Mouse (Mus musculus): Measurements from ENCODE around the gene Gm37240. TPM values are rescaled to one million over a fixed set of nuclear protein-coding genes. Genes with fewer than 3 reads are reported as not detected.

Gene Gm37240
- polyA plus RNA-seq, 1 experiment from 2014 or later, result 0.48 TPM

DNA sequence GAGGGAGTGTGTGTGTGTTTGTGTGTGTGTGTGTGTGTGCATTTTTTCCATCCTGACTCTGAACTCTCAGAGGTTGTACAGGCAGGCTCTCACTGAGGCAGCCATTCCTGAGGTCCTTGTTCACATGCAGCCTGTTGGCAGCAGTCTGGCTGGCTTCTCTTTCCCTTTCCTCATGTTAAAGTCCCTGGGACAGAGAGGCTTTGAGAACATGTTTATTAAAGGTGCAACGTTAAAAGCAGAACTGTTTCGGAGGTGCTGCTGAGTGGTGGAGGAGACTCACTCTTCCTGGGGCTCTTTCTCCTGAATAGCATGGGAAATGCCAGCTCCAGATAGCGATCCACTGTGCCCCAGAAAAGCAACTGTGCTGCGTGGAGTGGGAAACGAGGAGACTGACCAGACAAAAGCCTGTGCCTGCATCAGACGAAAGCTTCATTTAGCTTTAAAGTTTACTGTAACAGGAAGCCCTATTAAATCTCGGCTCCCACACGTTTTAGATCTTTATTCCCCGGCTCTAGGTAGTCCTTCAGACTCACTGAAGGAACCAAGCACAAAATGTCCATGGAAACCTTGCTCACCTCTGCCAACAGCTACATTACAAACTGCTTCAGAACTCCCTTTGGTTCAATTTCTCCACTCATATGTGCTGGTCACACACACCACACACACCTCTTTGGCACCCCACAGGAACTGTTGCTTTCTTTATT lies 45.0 kb downstream of the Gm37240 start:
- Histone ChIP-seq H3K4me1 (0 out of 2 replicates have a peak, but pooled peaks cover 13% of the 10 kb centered on the region), H3K4me3 (no peak overlapping the region), H3K9ac (no peak overlapping the region), H3K4me2 (no peak overlapping the region), H3K36me3 (ENCODE audit: poor library complexity, severe bottlenecking) (no peaks in the 10 kb centered on the region), H3K27me3 (no peaks in the 10 kb centered on the region), H3K27ac (no peak overlapping the region), H3K9me3 (replicated peaks) (no peaks in the 10 kb centered on the region)
- 48% methylated on average over 9 of the region's 9 CpGs for WGBS
- ATAC-seq, result no peak

DNA sequence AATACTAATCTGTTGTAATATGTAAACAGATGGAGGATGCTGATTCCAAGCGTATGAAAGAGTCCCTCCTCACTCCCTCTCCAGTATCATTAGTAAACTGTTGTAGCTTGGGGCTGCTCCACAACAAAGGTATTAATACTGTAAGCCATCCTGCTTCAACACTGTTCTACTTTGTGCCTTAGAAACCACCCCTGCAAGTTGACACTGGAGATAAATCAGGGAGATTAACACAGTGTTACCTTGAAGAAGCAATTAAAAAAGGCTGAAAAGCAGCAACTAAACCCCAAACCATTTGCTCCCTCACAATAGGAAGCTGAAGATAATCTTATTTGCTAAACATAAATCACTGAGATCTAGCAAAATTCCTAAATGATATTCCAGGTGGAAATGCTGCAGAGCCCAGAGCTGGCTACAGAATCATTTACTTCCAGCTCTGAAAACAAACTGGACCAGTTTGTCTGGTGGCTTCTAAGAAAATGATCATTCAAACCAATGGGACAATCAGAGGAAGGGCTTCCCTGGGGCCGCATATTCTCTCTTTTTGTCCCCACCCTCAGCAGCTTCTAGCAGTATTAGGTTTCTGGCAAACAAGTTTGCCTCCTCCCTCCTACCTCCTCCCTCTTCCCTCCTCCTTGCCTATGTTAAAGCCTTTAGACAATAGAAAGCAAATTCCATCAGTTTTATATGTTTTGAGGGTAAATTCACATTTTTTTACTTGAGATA lies 45.7 kb downstream of the Gm37240 start:
- H3K9ac ChIP-seq, result no peak overlapping the region
- no peak for ATAC-seq
- H3K9me3 ChIP-seq (replicated peaks), result no peaks in the 10 kb centered on the region
- H3K4me3 ChIP-seq, result no peak overlapping the region
- H3K27ac ChIP-seq, result no peak overlapping the region
- H3K4me2 ChIP-seq, result no peak overlapping the region
- H3K4me1 ChIP-seq, result 0 out of 2 replicates have a peak, but pooled peaks cover 13% of the 10 kb centered on the region
- H3K27me3 ChIP-seq, result no peaks in the 10 kb centered on the region
- WGBS, result 19% methylated on average over 2 of the region's 2 CpGs
- H3K36me3 ChIP-seq (ENCODE audit: poor library complexity, severe bottlenecking), result no peaks in the 10 kb centered on the region

DNA sequence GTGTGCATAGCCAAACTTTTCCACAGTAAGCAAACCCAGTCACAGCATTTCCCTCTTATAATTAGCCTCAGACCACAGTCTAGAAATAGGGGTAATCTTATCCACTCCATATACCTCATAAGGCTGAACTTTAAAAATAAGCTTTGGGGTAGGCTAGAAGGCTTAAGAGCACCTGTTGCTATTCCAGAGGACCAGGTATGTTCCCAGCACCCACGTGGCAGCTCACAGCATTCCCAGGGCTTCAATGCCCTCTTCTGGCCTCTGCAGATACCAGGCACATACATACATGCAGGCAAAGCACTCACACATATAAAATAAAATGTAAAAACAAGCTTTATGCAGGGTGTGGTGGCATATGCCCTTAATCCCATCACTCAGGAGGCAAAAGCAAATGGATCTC lies 53.7 kb downstream of the Gm37240 start:
- H3K36me3 ChIP-seq (ENCODE audit: poor library complexity, severe bottlenecking), result no peaks in the 10 kb centered on the region
- no peaks in the 10 kb centered on the region for H3K4me1 ChIP-seq
- WGBS, result 76% methylated on average over 1 of the region's 1 CpGs
- no peaks in the 10 kb centered on the region for H3K9me3 ChIP-seq (replicated peaks)
- no peak overlapping the region for H3K27ac ChIP-seq
- H3K4me2 ChIP-seq, result no peak overlapping the region
- no peaks in the 10 kb centered on the region for H3K27me3 ChIP-seq
- H3K4me3 ChIP-seq, result no peak overlapping the region
- ATAC-seq, result no peak
- no peak overlapping the region for H3K9ac ChIP-seq

DNA sequence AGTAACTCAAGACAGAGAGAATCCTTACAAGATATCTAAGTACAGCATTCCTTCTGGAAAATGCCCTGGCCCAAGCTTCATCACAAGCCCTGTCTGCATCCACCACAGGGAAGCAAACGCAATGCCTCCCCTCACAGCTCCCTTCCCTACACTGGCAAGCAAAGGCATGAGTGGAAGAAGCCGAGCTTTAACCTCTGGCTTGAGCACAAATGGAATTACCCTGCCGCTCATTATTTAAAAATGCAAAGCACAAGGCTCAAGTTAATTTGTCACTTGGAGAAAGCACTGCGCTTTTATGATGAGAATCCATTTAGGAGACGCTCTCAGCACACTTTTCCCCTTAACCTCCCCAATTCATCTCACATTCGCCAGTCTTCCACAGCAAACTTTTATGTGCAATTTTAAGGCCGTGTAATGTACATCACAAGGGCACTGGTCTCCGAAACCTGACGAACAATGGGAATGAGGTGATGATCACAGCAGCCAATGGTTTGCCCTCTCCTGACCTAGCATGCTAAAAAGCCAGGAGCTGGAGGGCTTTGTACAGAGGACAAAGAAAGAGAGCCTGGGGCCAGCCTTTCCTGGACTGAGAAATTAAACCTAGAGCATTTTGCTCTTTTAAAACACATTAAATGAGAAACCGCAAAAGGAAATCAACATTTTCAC lies 54.7 kb downstream of the Gm37240 start:
- H3K4me3 ChIP-seq, result no peak overlapping the region
- no peaks in the 10 kb centered on the region for H3K36me3 ChIP-seq (ENCODE audit: poor library complexity, severe bottlenecking)
- H3K27me3 ChIP-seq, result no peaks in the 10 kb centered on the region
- 53% methylated on average over 10 of the region's 10 CpGs for WGBS
- H3K4me2 ChIP-seq, result no peak overlapping the region
- no peak overlapping the region for H3K9ac ChIP-seq
- no peaks in the 10 kb centered on the region for H3K9me3 ChIP-seq (replicated peaks)
- no peak overlapping the region for H3K27ac ChIP-seq
- ATAC-seq, result no peak
- peaks cover 5% of the 10 kb centered on the region; the same call in 1 of the 2 replicates for H3K4me1 ChIP-seq

DNA sequence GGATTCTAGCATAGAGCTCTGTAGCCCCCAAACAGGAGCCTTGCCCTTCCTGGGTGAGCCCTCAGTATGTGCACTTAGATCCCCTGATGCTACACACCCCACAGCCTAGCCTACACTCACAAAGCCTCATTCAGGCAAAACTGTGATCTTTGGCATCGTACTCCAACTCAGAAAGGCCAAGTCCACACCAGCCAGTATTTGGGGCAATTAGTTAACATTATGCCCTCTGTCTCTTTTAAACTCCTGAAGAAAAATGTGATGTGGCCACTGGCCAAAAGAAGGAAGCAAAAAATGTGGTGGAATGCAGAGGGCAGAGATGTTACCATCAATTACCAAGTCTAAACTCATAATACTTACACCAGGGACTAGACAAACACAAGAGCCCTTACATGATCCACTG lies 55.5 kb downstream of the Gm37240 start:
- Histone ChIP-seq H3K9me3 (replicated peaks) (no peaks in the 10 kb centered on the region), H3K36me3 (ENCODE audit: poor library complexity, severe bottlenecking) (no peaks in the 10 kb centered on the region), H3K4me3 (no peak overlapping the region), H3K9ac (no peak overlapping the region), H3K27ac (no peak overlapping the region), H3K27me3 (no peaks in the 10 kb centered on the region), H3K4me1 (peaks cover 5% of the 10 kb centered on the region; the same call in 1 of the 2 replicates), H3K4me2 (no peak overlapping the region)
- ATAC-seq, result no peak
- WGBS, result 90% methylated on average over 1 of the region's 1 CpGs

DNA sequence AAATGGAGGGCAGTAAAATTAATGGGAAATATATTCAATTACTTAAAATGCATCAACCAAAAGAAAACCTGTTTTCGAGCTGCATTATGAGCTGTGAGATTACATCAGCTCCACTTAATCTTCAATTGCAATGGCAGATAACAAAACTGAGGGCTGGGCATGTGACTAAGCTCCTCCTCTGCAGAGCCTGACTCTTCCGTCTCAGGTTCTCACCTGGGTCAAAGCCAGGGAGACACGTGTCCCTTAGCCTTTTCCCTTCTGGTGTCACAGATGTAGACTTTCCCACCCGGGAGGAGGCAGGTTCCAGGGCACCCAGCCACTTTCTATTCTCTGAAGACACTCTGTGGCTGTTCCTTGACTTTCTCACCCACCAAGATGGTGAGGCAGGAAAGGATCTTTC lies 58.3 kb downstream of the Gm37240 start:
- Histone ChIP-seq H3K9me3 (replicated peaks) (no peaks in the 10 kb centered on the region), H3K4me3 (no peak overlapping the region), H3K4me1 (peaks cover 5% of the 10 kb centered on the region; the same call in 1 of the 2 replicates), H3K27ac (no peak overlapping the region), H3K27me3 (no peaks in the 10 kb centered on the region), H3K36me3 (ENCODE audit: poor library complexity, severe bottlenecking) (no peaks in the 10 kb centered on the region), H3K9ac (no peak overlapping the region), H3K4me2 (no peak overlapping the region)
- 62% methylated on average over 4 of the region's 4 CpGs for WGBS
- no peak; the same call in 1 of the 2 replicates for ATAC-seq

DNA sequence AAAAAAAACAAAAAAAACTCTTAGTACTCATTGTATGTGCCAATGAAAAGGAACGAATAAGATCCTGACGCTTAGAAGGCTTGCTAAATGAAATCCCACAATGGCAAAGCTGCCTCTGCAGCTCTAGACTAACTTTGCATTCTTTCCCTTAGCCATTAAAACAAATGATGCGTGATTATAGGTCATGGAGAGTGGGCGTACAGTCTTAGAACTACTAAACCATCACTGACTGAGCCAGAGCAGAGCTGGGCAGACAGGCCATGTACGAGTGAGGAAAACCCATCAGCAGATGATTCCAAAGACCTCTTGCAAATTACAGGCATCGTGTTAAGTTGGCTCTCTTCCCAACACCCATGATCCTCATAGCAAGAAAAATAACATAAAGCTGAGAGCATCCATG lies 59.5 kb downstream of the Gm37240 start:
- H3K4me1 ChIP-seq, result peaks cover 5% of the 10 kb centered on the region; the same call in 1 of the 2 replicates
- no peak overlapping the region for H3K4me2 ChIP-seq
- H3K4me3 ChIP-seq, result no peak overlapping the region
- H3K9ac ChIP-seq, result no peak overlapping the region
- 42% methylated on average over 6 of the region's 6 CpGs for WGBS
- no peaks in the 10 kb centered on the region for H3K27me3 ChIP-seq
- no peak overlapping the region for H3K27ac ChIP-seq
- no peak for ATAC-seq
- no peaks in the 10 kb centered on the region for H3K9me3 ChIP-seq (replicated peaks)
- H3K36me3 ChIP-seq (ENCODE audit: poor library complexity, severe bottlenecking), result no peaks in the 10 kb centered on the region

DNA sequence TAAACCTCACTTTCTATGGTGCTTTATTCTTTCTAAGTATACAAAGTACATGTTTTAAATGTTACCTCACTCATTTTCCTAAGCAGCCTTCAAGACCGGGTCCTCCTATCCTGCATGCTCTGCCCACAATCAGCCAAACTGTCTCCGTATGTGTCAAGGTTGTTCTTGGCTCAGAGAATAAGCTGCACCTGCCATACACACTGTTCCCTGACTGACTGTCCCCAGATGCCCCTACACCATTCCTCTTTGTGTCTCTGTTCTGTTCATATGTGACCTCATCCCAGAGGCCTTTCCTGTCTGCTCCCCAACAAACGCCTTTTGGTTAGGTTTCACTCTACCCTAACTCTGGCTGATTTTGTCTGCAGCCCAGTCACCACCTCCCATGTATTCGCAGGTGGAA lies 60.0 kb downstream of the Gm37240 start:
- 70% methylated on average over 4 of the region's 4 CpGs for WGBS
- H3K9ac ChIP-seq, result no peak overlapping the region
- peaks cover 5% of the 10 kb centered on the region; the same call in 1 of the 2 replicates for H3K4me1 ChIP-seq
- no peak overlapping the region for H3K4me2 ChIP-seq
- H3K9me3 ChIP-seq (replicated peaks), result no peaks in the 10 kb centered on the region
- H3K4me3 ChIP-seq, result no peak overlapping the region
- no peak for ATAC-seq
- no peaks in the 10 kb centered on the region for H3K36me3 ChIP-seq (ENCODE audit: poor library complexity, severe bottlenecking)
- H3K27ac ChIP-seq, result no peak overlapping the region
- no peaks in the 10 kb centered on the region for H3K27me3 ChIP-seq

DNA sequence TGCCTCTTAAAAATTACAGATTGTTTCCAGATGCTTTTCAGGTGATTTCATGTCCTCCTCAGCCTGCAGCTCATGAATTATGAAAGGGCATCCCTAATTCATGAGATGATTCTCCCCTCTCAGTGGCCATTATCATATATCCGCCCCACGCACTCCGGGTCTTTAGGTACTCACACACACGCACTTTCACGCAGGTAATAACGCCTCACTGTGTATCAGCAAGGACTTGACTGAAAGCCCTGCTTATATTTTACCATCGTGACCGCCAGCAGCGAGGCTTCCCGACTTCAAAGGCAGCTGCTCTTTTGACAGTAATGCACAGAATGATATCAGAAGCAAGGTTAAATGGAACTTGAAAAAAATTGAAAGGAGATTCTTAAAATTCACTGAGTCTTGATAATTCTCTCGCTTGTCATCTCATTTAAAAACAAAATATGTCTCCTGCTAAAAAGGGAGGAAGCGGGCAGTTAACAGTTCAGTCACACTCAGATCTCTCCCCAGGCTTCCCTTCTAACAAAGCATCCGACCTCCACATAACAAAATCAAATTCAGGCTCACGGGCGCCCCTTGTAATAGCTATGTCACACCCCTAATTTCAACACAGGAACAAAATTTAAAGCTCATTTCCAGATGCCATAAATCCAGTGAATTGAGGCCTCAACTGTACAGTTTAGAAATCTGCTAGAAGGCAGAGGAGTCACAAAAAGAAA lies 66.3 kb downstream of the Gm37240 start:
- no peaks in the 10 kb centered on the region for H3K36me3 ChIP-seq (ENCODE audit: poor library complexity, severe bottlenecking)
- H3K4me1 ChIP-seq, result no peaks in the 10 kb centered on the region
- H3K27ac ChIP-seq, result no peak overlapping the region
- H3K4me3 ChIP-seq, result no peak overlapping the region
- ATAC-seq, result no peak
- H3K4me2 ChIP-seq, result no peak overlapping the region
- WGBS, result 72% methylated on average over 15 of the region's 15 CpGs
- H3K9me3 ChIP-seq (replicated peaks), result no peaks in the 10 kb centered on the region
- H3K9ac ChIP-seq, result no peak overlapping the region
- no peaks in the 10 kb centered on the region for H3K27me3 ChIP-seq

DNA sequence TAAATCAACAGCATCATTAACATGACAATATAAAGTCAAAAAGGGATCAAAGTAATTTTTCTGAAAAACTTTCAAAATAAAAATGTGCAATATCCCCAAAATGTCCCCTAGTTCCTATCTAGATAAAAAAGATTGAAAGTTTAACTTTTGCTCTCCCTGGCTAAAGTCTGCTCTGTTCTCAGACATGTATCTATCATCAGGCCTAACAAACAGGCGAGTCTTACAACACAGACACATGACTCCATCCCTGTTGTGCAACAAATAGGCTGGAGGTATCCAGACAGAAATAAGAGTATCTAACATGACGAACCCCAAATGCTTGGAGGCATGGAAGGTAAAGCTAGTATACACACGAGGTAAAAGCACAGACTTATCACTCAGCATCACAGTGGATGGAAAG lies 68.0 kb downstream of the Gm37240 start:
- no peak overlapping the region for H3K4me3 ChIP-seq
- 87% methylated on average over 3 of the region's 3 CpGs for WGBS
- no peak overlapping the region for H3K9ac ChIP-seq
- H3K27me3 ChIP-seq, result no peaks in the 10 kb centered on the region
- no peak overlapping the region for H3K4me2 ChIP-seq
- no peak overlapping the region for H3K27ac ChIP-seq
- H3K4me1 ChIP-seq, result no peaks in the 10 kb centered on the region
- no peak for ATAC-seq
- H3K9me3 ChIP-seq (replicated peaks), result no peaks in the 10 kb centered on the region
- H3K36me3 ChIP-seq (ENCODE audit: poor library complexity, severe bottlenecking), result no peaks in the 10 kb centered on the region

DNA sequence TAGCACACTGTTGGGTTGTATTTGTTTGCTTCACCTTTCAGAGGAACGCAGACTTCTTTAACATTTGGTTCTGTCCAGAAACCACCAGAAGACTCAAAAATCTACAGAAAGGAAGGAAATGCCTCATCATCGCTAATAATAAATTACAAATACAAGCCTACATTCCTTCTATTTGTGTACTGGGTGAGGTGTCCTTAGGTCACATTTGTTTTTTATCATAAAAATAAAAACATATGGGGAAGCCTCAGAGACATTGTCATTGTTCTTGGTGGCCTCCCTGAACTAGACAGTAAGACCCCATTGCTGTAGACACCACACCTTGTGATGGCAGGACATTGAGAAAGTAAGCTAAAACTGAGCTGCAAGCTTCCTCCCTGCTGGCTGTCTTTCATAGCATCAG lies 70.1 kb downstream of the Gm37240 start, which contains the start of gene Fam160a1:
Gene Fam160a1, minus strand, starts transcription at position 101 of the 400 bp plus-strand sequence.
- Histone ChIP-seq H3K9me3 (replicated peaks) (no peaks in the 10 kb centered on the region), H3K4me2 (no peak within 1 kb of the TSS), H3K4me1 (no peaks in the 10 kb centered on the region), H3K9ac (no peak within 1 kb of the TSS), H3K4me3 (no peak within 1 kb of the TSS), H3K27me3 (no peaks in the 10 kb centered on the region), H3K27ac (no peak within 1 kb of the TSS), H3K36me3 (ENCODE audit: poor library complexity, severe bottlenecking) (no peaks in the 10 kb centered on the region)
- 94% methylated on average over 2 of the region's 2 CpGs for WGBS
- ATAC-seq, result no peak

DNA sequence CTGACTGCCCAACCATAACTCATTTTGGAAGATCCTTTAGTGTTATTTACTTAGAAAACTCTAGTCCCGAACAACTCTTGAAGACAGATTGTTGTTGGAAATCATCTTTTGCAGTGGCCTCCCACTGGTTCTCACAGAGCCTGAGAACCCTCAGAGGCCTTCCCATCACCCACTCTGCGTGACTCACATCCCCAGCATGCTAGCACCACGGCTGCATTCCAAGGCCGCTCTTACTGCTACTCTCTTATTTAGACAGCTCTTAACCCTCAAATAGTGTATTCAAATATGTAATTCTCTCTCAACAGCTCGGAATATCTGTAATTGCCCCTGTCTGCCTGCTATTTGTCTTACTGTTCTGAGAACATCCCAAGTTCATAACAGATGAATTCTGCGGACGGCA lies 73.1 kb downstream of the Gm37240 start:
- Histone ChIP-seq H3K4me3 (no peak overlapping the region), H3K4me2 (no peak overlapping the region), H3K27me3 (no peaks in the 10 kb centered on the region), H3K27ac (no peak overlapping the region), H3K9ac (no peak overlapping the region), H3K4me1 (no peaks in the 10 kb centered on the region), H3K36me3 (ENCODE audit: poor library complexity, severe bottlenecking) (no peaks in the 10 kb centered on the region), H3K9me3 (replicated peaks) (no peaks in the 10 kb centered on the region)
- WGBS, result 78% methylated on average over 7 of the region's 7 CpGs
- ATAC-seq, result no peak
